Mouse (Mus musculus) 416B (cell line): ENCODE results near the gene Cox20.

ENCODE experiments used
- DNase-seq: peaks from one replicate; pipeline ENCODE4 v3.0.0; 2011; ENCODE audit warnings: low read depth

The Cox20 gene

DNA sequence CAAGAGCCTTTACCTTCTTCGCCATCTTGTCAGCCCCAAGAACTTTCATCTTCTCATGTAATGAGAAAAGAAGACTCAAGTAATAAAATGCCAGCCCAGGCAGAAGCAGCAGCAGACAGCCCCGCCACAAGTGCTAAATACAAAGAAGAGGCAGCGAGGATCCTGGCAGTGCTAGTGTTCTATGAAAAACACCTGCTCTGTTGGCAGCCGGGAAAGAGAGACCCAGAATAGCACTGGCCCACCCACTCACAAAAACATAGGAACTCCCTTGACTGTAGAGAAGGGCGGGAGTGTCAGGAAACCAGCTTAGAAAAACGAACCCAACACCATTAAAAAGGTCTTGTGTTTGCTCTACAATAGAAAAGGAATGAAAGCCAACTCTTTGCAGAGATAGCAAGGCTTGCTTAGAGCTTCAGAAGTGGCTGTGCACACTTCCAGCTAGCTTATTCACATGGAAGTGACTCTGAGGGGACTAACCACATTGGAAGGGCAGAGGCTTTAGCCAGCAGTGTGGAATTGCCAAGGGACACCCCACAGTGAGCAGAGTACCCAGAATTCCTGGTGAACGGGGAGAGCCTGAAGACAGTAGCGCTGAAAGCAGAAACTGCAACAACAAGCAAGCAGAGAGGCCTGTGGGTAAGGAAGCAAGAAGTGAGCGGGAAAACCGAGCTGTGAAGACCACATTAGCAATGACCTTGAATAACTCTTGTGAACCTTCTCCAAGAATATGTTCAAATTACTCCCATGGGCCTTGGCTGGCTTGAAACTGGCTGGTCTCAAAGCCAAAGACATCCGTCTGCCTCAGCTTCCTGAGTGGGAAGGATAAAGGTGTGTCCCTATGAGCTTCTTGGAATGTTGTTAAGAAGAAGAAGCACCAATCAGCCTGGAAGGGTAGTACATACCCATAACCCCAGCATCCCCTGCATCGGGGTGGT is 39.1 kb downstream of the Cox20 start:
- DNase-seq, result no peak

DNA sequence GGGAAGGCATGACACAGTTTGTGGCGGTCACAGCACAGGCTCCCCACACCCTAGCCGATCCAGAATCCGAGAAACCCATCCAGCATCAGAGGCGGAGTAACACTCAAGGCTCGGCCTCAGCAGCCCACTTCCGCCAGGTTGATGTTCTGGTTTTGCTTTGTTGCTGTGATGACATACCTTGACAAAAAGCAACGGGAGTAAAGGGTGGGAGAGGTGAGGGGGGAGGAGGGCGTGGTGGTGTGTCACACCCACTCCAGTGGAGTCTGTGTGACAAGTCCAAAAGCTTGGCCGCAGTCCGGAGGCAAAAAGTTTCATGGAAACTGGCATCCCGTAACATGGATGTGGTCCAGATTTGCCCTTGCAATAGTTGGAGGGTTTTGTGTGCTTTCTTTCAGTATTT is 41.3 kb downstream of the Cox20 start:
- DNase-seq, result no peak

DNA sequence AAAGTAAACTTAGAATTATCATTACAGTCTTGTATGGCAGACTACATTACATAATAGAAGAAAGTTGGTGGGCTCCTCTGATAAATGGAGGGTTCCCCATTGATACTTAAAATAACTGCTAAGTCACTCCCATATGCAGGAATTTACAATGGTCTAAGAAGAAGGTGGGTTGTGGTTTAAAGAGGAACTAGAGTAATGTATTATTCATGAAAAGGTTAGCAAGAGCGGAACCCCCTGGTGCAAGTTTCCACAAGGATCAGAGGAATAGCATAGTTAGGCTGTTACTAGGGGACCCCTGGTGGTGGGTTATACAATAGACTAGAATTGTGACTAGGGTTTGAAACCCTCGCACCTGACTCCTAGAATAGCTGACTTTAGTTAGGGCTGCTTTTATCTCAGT is 41.8 kb downstream of the Cox20 start:
- peak; percentile 51 for DNase-seq

DNA sequence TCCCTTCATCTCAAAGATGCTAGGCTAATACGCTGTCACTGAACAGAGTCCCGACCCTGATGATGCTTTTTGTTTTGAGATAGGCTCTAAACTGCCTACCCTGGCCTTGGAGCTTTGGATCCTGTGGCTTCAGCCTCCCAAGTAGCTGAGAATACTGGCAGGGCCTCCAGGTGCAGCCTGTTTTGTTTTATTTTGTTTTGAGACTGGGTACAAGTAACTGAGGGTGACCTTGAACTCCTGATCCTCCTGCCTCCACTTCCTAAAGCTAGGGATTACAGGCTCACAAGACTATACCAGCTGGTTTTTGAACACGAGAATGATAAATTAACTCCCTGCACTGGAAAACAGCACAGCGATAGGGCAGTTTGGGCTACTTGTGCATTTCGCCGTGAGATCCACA is 46.2 kb downstream of the Cox20 start:
- no peak for DNase-seq

DNA sequence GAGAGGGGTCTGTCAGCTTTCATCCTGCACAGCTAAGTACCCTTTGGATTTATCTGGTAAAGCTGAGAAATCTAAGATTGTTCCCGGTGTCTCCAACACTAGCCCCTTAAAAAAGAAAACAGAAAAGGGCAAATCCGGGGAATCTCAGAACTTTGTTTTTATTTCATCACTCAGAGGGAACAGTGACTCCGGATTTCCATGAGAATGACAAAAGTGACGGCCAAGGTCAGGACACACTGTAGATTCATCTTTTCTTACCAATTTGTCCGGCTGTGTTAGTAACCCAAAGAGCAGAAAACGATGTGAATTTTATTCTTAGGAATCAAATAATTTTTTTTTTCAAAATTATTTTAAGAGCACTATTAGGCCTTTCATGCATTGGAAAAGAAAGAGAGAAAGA is 49.2 kb downstream of the Cox20 start:
- no peak for DNase-seq

DNA sequence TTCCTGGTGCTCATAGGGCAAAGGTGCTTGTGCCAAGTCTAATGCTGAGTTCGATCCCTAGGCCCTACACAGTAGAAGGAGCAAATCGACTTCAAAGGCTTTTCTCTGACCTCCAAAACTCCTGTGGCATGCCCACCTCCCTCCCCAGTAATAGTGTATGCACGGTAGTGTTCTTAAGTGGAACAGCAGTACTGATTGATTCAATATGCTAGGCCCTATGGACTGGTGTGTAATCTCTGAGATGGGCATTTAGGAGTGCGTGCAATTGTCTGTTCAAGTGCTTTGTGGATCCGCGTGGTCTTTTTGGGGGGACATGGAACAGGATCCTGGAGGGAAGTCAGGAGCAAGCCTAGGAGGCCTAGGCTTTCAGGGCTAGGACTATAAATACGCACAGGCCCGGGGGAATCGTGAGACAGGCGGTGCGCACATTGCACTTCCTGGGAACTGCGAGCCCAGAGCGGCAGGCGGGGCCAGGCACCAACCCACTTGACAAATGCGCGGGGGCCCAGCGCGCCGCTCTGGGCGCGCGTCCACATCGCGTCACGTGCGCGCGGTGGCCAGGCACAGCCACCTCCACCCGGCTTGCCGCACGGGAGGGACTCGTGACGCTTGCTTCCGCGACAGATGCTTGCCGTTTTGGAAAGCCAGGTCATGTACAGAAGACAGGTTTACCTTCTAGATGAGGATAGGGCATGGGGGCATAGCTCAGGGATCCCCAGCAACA is 49.8 kb downstream of the Cox20 start:
- DNase-seq, result peak; percentile 90

DNA sequence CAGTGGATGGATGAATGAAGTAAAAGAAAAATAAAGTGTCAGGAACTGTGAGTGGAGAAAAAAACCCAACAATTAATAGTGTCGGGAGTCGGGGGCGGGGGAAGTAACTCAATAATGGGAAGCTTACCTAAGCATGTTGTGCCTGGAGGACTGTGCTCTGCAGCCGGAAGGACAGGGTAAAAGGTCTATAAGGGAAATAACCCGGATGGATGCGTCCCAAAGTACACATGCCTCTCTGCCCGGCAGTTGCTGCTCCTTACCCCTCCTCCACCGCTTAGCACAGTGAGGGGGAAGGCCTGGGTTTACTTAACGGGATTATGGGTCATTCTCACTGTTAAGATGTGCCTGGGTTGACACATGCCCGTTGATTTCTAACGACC is 50.3 kb downstream of the Cox20 start:
- peak; percentile 82 for DNase-seq
